ENCODE assay signal across 12 mouse cellular contexts in the genomic region with DNA sequence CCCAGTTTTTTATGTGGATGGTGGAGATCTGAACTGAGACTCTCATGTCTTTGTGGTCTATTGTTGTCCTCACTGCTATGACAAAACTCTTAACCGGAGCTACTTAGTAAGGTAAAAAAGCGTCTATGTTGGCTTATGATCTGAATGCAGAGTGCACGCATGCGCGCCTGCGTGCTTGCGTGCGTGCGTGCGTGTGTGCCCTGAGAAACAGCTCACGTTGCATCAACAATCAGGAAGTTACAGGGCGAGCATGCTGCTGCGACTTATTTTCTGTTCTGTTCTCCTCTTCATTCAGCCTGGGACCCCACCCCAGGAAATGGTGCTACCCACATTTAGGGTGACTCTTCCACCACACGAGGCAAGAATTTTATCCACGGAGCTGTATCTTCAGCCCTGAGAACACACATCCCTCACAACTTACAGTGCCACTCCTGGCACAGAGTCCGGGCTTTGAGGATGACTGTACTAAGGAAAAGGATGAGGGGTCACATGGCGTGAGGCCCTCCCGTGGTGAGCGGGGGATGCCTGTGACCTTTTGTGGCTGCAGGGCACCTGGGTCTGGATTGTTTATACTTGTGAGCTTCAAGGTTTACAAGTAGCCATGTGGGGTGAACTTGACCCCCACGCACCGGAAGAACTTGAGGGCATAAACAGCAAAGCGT.
DNase-seq lines count a peak whose midpoint lies in the region; ATAC-seq and TF ChIP-seq lines count a peak whose summit lies in the region.
"Had no signal": no experiment of that assay in that cellular context is flagged by ENCODE, and none has a peak within 500 bp of the region (broad histone marks: within the 10 kb centered on the region; RNA-seq: fewer than 3 reads in every experiment).

No protein-coding gene starts in this region.

- no peaks in the 10 kb centered on the region for H3K9me3 ChIP-seq in liver, embryonic 11.5 days (ENCODE audit: control insufficient read depth, low read length)
- no peaks in the 10 kb centered on the region for H3K9me3 ChIP-seq in liver, embryonic 12.5 days (replicated peaks)
- H3K9me3 ChIP-seq in embryonic facial prominence, embryonic 10.5 days: no peaks in the 10 kb centered on the region
- no peaks in the 10 kb centered on the region for H3K9me3 ChIP-seq in liver, postnatal 0 days (ENCODE audit: low read length)
- H3K9me3 ChIP-seq: embryonic facial prominence, embryonic 12.5 days; forebrain, embryonic 15.5 days; midbrain, embryonic 13.5 days had no signal

- H3K4me2 ChIP-seq in liver, embryonic 11.5 days: peak overlapping the region; percentile 7; the same call in 1 of the 2 replicates
- no peak overlapping the region for H3K4me2 ChIP-seq in liver, embryonic 12.5 days
- no peak overlapping the region for H3K4me2 ChIP-seq in liver, postnatal 0 days (ENCODE audit: low read depth, low read length)
- H3K4me2 ChIP-seq: embryonic facial prominence, embryonic 12.5 days; forebrain, embryonic 15.5 days; midbrain, embryonic 13.5 days had no signal

- WGBS in liver, embryonic 11.5 days: 75% methylated on average over 22 of the region's 22 CpGs
- 74% methylated on average over 22 of the region's 22 CpGs for WGBS in liver, embryonic 12.5 days (ENCODE audit: insufficient replicate concordance)
- 77% methylated on average over 22 of the region's 22 CpGs for WGBS in embryonic facial prominence, embryonic 10.5 days
- WGBS in liver, postnatal 0 days (ENCODE audit: insufficient replicate concordance): 68% methylated on average over 22 of the region's 22 CpGs

- H3K27ac ChIP-seq in liver, embryonic 11.5 days (ENCODE audit: low read depth, low read length): no peak overlapping the region; the same call in 1 of the 2 replicates
- no peak overlapping the region for H3K27ac ChIP-seq in liver, embryonic 12.5 days
- H3K27ac ChIP-seq in embryonic facial prominence, embryonic 10.5 days (replicated peaks): peak overlapping the region; percentile 51; the same call in 1 of the 2 replicates
- H3K27ac ChIP-seq in liver, postnatal 0 days (ENCODE audit: low read depth): peak overlapping the region; percentile 44
- H3K27ac ChIP-seq: embryonic facial prominence, embryonic 12.5 days; forebrain, embryonic 15.5 days; midbrain, embryonic 13.5 days had no signal

- no peak for TF ChIP-seq CTCF in liver, postnatal 0 days (IDR thresholded peaks at IDR 0.05; ENCODE audit: low read depth)

- no peak for TF ChIP-seq EP300 in liver, postnatal 0 days (IDR thresholded peaks at IDR 0.05; ENCODE audit: low read depth)

- H3K4me3 ChIP-seq in liver, embryonic 11.5 days (ENCODE audit: low read depth, low read length): no peak overlapping the region
- no peak overlapping the region for H3K4me3 ChIP-seq in liver, embryonic 12.5 days
- no peak overlapping the region for H3K4me3 ChIP-seq in embryonic facial prominence, embryonic 10.5 days
- H3K4me3 ChIP-seq in liver, postnatal 0 days (ENCODE audit: low read depth, low read length): no peak overlapping the region
- H3K4me3 ChIP-seq: embryonic facial prominence, embryonic 12.5 days; forebrain, embryonic 15.5 days; midbrain, embryonic 13.5 days had no signal

- 0 out of 2 replicates have a peak, but pooled peaks have one; percentile 30 for ATAC-seq in liver, embryonic 11.5 days (replicated peaks; ENCODE audit: low FRiP score)
- no peak for ATAC-seq in liver, embryonic 12.5 days
- ATAC-seq in liver, postnatal 0 days: peak; percentile 20
- ATAC-seq in megakaryocyte, adult 5-6 weeks (ENCODE audit: poor library complexity, severe bottlenecking): no peak
- ATAC-seq: forebrain, embryonic 15.5 days; midbrain, embryonic 13.5 days had no signal

- H3K4me1 ChIP-seq in liver, embryonic 11.5 days (replicated peaks; ENCODE audit: control insufficient read depth, insufficient read depth, low read length): 0 out of 2 replicates have a peak, but pooled peaks cover 18% of the 10 kb centered on the region
- H3K4me1 ChIP-seq in liver, embryonic 12.5 days: peaks cover 28% of the 10 kb centered on the region
- peaks cover 29% of the 10 kb centered on the region for H3K4me1 ChIP-seq in embryonic facial prominence, embryonic 10.5 days
- peaks cover 26% of the 10 kb centered on the region for H3K4me1 ChIP-seq in liver, postnatal 0 days (ENCODE audit: insufficient read depth)
- H3K4me1 ChIP-seq: embryonic facial prominence, embryonic 12.5 days; forebrain, embryonic 15.5 days; midbrain, embryonic 13.5 days had no signal

- H3K36me3 ChIP-seq in liver, embryonic 11.5 days (ENCODE audit: control insufficient read depth, insufficient read depth, low read length): no peaks in the 10 kb centered on the region
- no peaks in the 10 kb centered on the region for H3K36me3 ChIP-seq in liver, embryonic 12.5 days
- no peaks in the 10 kb centered on the region for H3K36me3 ChIP-seq in embryonic facial prominence, embryonic 10.5 days (replicated peaks)
- no peaks in the 10 kb centered on the region for H3K36me3 ChIP-seq in liver, postnatal 0 days (replicated peaks; ENCODE audit: insufficient read depth, low read length)
- H3K36me3 ChIP-seq: embryonic facial prominence, embryonic 12.5 days; forebrain, embryonic 15.5 days; midbrain, embryonic 13.5 days had no signal

- H3K9ac ChIP-seq in liver, embryonic 11.5 days (ENCODE audit: low read depth, low read length): no peak overlapping the region
- H3K9ac ChIP-seq in liver, embryonic 12.5 days: no peak overlapping the region
- H3K9ac ChIP-seq in liver, postnatal 0 days (replicated peaks): no peak overlapping the region
- H3K9ac ChIP-seq: embryonic facial prominence, embryonic 12.5 days; forebrain, embryonic 15.5 days; midbrain, embryonic 13.5 days had no signal

- DNase-seq in liver, embryonic 11.5 days (ENCODE audit: low spot score): no peak
- peak; percentile 18 for DNase-seq in NIH3T3 (ENCODE audit: low read depth)
- peak; percentile 48 for DNase-seq in embryonic facial prominence, embryonic 10.5 days (ENCODE audit: low spot score)
- peak; percentile 32 for DNase-seq in liver, postnatal 0 days
- DNase-seq in heart, adult 11 months: no peak
- DNase-seq: heart, postnatal 10 days; layer of hippocampus, postnatal 36 days had no signal

- no peaks in the 10 kb centered on the region for H3K27me3 ChIP-seq in liver, embryonic 11.5 days (replicated peaks; ENCODE audit: control insufficient read depth, insufficient read depth, low read length)
- H3K27me3 ChIP-seq in liver, embryonic 12.5 days (replicated peaks): no peaks in the 10 kb centered on the region
- no peaks in the 10 kb centered on the region for H3K27me3 ChIP-seq in embryonic facial prominence, embryonic 10.5 days (replicated peaks; ENCODE audit: low read depth, poor library complexity, severe bottlenecking)
- H3K27me3 ChIP-seq in liver, postnatal 0 days (ENCODE audit: insufficient read depth, low read length): no peaks in the 10 kb centered on the region
- H3K27me3 ChIP-seq: embryonic facial prominence, embryonic 12.5 days; forebrain, embryonic 15.5 days; midbrain, embryonic 13.5 days had no signal

Comparison
In these comparisons a context has a peak if more than half of its experiments do, and no peak if none do; other contexts are left out.
1. ATAC-seq: peak in liver, embryonic 11.5 days (single experiment) and liver, postnatal 0 days (single experiment); none in liver, embryonic 12.5 days (single experiment) and megakaryocyte, adult 5-6 weeks (single experiment).
2. DNase-seq: peak in NIH3T3 (single experiment), embryonic facial prominence, embryonic 10.5 days (single experiment) and liver, postnatal 0 days (single experiment); none in liver, embryonic 11.5 days (single experiment) and heart, adult 11 months (single experiment).
3. H3K27ac ChIP-seq: peak in embryonic facial prominence, embryonic 10.5 days (single experiment) and liver, postnatal 0 days (single experiment); none in liver, embryonic 11.5 days (single experiment) and liver, embryonic 12.5 days (single experiment).